Mouse (Mus musculus): Measurements from ENCODE around the gene Olfr548-ps1. TPM values are rescaled to one million over a fixed set of nuclear protein-coding genes. Genes with fewer than 3 reads are reported as not detected.

Olfr548-ps1 gene
- total RNA-seq, 2 experiments from 2014 or later = not detected

GRCm38 (mm10) chr7:102571142-102571541, 30.4 kb downstream of the Olfr548-ps1 start, which contains the start of gene Olfr550:
Gene Olfr550, plus strand, starts transcription at chr7:102571442.
- intact Hi-C loops (cut with DNase I) = no loop called here

GRCm38 (mm10) chr7:102573174-102573830, 32.6 kb downstream of the Olfr548-ps1 start:
- intact Hi-C loops (cut with DNase I) = no loop called here
- DNase-seq = no peak

More at GRCm38 (mm10) chr7:102571142-102571541, 30.4 kb downstream of the Olfr548-ps1 start, which contains the start of gene Olfr550:
- DNase-seq = no peak

DNA sequence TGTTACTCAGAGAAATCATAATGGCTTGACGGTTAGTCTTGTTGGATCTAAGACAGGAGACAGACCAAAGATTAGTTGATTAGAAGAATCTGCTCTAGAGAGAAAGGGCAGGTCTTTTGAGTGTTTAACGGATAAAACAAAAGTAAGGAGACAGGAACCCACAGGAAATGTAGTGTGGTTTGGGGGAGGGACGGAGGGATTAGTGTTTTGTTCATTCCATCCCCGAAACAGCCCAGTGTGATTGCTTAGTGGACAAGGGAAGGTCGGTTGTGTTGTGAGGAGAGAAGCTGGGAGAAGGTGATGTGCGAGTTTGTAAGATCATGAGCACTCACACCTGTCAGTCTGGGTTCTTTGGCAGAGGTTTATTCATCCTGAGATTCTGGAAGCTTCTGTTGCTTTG, 35.3 kb downstream of the Olfr548-ps1 start:
- no peak for DNase-seq
- intact Hi-C loops (cut with DNase I) = loop anchor here (2.0 kb wide), 1 partner anchor 25 kb away; no protein-coding TSS in a partner anchor

DNA sequence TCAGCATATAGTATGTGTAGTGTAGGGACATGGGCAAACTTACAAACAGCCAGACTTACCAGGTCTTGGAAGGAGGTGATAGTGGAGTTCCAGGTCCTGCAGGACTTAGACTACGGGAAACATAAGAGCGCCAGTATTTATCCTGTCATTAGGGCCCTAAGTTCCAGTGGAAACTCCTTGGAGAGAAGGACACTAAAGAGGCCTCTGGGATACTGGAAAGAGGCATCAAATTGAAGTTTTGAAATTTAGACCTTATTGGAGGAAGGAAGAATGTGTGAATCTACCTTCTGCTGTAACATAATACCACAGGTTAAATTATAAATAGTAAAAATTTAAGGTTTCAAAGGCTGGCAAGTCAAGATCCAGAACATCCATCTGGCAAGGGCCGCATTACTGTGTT, 51.1 kb downstream of the Olfr548-ps1 start, which contains the start of gene Olfr551:
TSS of gene Olfr551 (minus strand) at position 101 of the 400 bp plus-strand sequence.
- no peak for DNase-seq
- intact Hi-C loops (cut with DNase I) = no loop called here

Other genes starting within 250 kb of the Olfr548-ps1 start
- gene Rrm1, start 99.2 kb upstream of the Olfr548-ps1 start, total RNA-seq (2021) = 10 to 100 TPM; 12.9 to 15.1 TPM
- gene Olfr543, start 59.2 kb upstream of the Olfr548-ps1 start, total RNA-seq (2021) = not detected
- gene Olfr544, start 52.6 kb upstream of the Olfr548-ps1 start, total RNA-seq (2021) = not detected
- gene Olfr545, start 41.3 kb upstream of the Olfr548-ps1 start, total RNA-seq (2021) = not detected
- not detected for gene Olfr547, start 6.1 kb upstream of the Olfr548-ps1 start, total RNA-seq (2021)
- not detected for gene Olfr549, start 9.0 kb downstream of the Olfr548-ps1 start, total RNA-seq (2021)
- gene Trim21, start 24.6 kb downstream of the Olfr548-ps1 start, total RNA-seq (2021) = 1 to 10 TPM; 1.7 to 2.8 TPM
- under 1 TPM in 1 of 2 experiments, not detected in 1; 0.08 TPM for gene Olfr550, start 30.5 kb downstream of the Olfr548-ps1 start, total RNA-seq (2021)
- not detected for gene Olfr551, start 51.0 kb downstream of the Olfr548-ps1 start, total RNA-seq (2021)
- under 1 TPM in 1 of 2 experiments, not detected in 1; 0.10 TPM for gene Olfr552, start 56.9 kb downstream of the Olfr548-ps1 start, total RNA-seq (2021)
- not detected for gene Olfr553, start 77.3 kb downstream of the Olfr548-ps1 start, total RNA-seq (2021)
- not detected for gene Olfr554, start 97.5 kb downstream of the Olfr548-ps1 start, total RNA-seq (2021)
- not detected for gene Olfr555, start 117.9 kb downstream of the Olfr548-ps1 start, total RNA-seq (2021)
- gene Olfr556, start 124.0 kb downstream of the Olfr548-ps1 start, total RNA-seq (2021) = not detected
- gene Trim68, start 146.4 kb downstream of the Olfr548-ps1 start, total RNA-seq (2021) = 1 to 10 TPM; 3.6 to 4.2 TPM
- not detected for gene Olfr557, start 155.0 kb downstream of the Olfr548-ps1 start, total RNA-seq (2021)
- 1 to 10 TPM; 1.5 to 1.7 TPM for gene Olfr558, start 161.3 kb downstream of the Olfr548-ps1 start, total RNA-seq (2021)
- gene Olfr33, start 178.2 kb downstream of the Olfr548-ps1 start, total RNA-seq (2021) = not detected
- not detected for gene Olfr559, start 186.6 kb downstream of the Olfr548-ps1 start, total RNA-seq (2021)
- gene Olfr560, start 218.5 kb downstream of the Olfr548-ps1 start, total RNA-seq (2021) = under 1 TPM in 1 of 2 experiments, not detected in 1; 0.17 TPM
- under 1 TPM; 0.47 to 0.54 TPM for gene Olfr78, start 218.6 kb downstream of the Olfr548-ps1 start, total RNA-seq (2021)
- gene Olfr561, start 230.3 kb downstream of the Olfr548-ps1 start, total RNA-seq (2021) = not detected

All from gastrocnemius, postnatal 36 days (tissue).